Mouse (Mus musculus) embryonic facial prominence, embryonic 10.5 days (tissue): ENCODE measurements around the gene Actg1. TPM values are rescaled to one million over a fixed set of nuclear protein-coding genes. Genes with fewer than 3 reads are reported as not detected.

Experiments
- DNase-seq: peaks from one replicate; pipeline ENCODE4 v3.0.0-alpha.2; 2017; ENCODE audit warnings: low spot score
- H3K27ac ChIP-seq: fragments of 300-500 bp; sonication (generic); replicated peaks from 2 replicates; pipeline ENCODE4 v1.5.1; 2016; ENCODE audit warnings: mild to moderate bottlenecking
- H3K27me3 ChIP-seq: fragments of 300-500 bp; sonication (generic); replicated peaks from 2 replicates; pipeline ENCODE4 v1.6.1; 2016; ENCODE audit warnings: low read depth, mild to moderate bottlenecking; ENCODE audit not compliant: poor library complexity, severe bottlenecking
- H3K36me3 ChIP-seq: fragments of 300-500 bp; sonication (generic); replicated peaks from 2 replicates; pipeline ENCODE4 v1.6.1; 2016; ENCODE audit warnings: mild to moderate bottlenecking, moderate library complexity
- H3K4me1 ChIP-seq: fragments of 300-500 bp; sonication (generic); 2 replicates; pipeline ENCODE4 v1.6.1; 2016
- H3K4me3 ChIP-seq: fragments of 300-500 bp; sonication (generic); 2 replicates; pipeline ENCODE4 v1.5.1; 2016; ENCODE audit warnings: mild to moderate bottlenecking, moderate library complexity
- H3K9me3 ChIP-seq: fragments of 300-500 bp; sonication (generic); 2 replicates; pipeline ENCODE4 v1.6.1; 2016; ENCODE audit warnings: mild to moderate bottlenecking
- WGBS: fragments of 180-500 bp; shearing (Covaris S2); methylation state at CpG from one replicate; pipeline ENCODE4 v1.1.7; 2016; 5-methylcytosine and 5-hydroxymethylcytosine counted together
- polyA plus RNA-seq: library from polyadenylated mRNA; unstranded; fragments of >200 nt; fragmentation: Nextera tagmentation; extraction: Ambion mirVana; gene quantifications from 2 replicates; pipeline ENCODE4 v1.2.1, GENCODE M21; 2016

Gene Actg1
- polyA plus RNA-seq, 1 experiment from 2014 or later = 3,150 TPM

DNA sequence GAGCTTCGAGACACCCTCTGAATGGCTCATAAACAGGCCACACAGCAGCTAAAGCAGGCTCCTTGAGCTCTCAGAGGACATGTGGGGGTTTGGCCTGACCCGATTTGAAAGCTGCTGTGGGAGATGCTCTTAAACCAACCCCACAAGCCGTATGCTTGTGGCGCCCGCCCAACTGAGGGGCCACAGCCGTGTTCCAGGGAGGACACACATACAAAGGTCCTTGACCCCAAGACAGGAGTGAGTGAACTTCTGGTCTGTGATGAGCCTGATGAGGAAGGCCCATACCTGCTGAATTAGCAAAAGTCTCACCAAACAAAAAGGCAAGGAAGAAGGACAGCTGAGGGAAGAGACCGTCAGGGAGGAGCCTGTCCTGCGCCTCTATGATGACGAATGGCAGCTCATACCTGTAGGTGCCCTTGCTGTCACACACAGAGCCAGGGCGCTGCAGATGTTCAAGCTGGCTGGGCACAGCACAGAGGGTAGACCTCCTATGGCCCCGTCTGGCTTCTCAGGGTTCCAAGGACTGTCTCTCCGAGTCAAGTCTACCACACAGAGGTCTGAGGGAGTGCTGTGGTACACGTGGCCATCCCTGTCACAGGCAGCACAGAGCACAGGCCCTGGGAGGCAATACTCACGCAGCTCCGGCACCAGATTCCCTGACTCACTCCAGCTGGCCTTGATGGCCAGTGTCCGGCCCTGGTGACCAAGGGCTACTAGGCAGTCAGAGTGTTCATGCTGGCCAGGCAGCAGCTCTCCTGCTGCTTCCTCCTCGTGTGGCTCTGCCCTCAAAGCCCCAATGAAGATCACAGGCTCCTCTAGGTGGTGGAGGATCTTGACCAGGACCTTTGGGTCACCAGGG is 28.2 kb upstream of the Actg1 start:
- H3K36me3 ChIP-seq = peaks cover 77% of the 10 kb centered on the region
- DNase-seq = no peak
- 0 out of 2 replicates have a peak overlapping the region, but pooled peaks have one; percentile 95 for H3K4me3 ChIP-seq
- H3K27ac ChIP-seq = no peak overlapping the region; the same call in 1 of the 2 replicates
- peaks cover 28% of the 10 kb centered on the region for H3K4me1 ChIP-seq
- H3K27me3 ChIP-seq = no peaks in the 10 kb centered on the region
- 88% methylated on average over 17 of the region's 17 CpGs for WGBS
- H3K9me3 ChIP-seq = no peaks in the 10 kb centered on the region

DNA sequence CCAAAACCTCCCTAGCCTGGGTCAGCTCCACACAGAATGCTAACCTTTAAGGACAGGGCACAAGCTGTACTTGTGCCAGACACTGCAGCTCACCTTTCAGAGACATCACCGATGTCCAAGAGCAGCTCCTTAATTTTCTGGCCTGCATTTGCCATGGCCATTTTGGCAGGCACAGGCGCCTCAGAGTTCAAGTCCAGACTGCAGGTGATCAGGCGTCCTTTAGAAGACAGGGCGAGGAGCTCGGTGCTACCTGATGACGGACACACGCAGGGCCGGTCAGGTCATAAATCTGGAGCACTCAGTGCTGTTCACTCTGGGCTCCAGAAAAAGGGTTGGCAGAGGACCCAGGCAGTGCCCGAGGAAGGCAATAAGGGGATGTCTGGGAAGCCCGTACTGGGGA is 27.0 kb upstream of the Actg1 start:
- no peaks in the 10 kb centered on the region for H3K9me3 ChIP-seq
- H3K4me1 ChIP-seq = peaks cover 28% of the 10 kb centered on the region
- H3K4me3 ChIP-seq = no peak overlapping the region
- WGBS = 96% methylated on average over 10 of the region's 10 CpGs
- no peak for DNase-seq
- no peak overlapping the region for H3K27ac ChIP-seq
- no peaks in the 10 kb centered on the region for H3K27me3 ChIP-seq
- H3K36me3 ChIP-seq = peaks cover 77% of the 10 kb centered on the region

DNA sequence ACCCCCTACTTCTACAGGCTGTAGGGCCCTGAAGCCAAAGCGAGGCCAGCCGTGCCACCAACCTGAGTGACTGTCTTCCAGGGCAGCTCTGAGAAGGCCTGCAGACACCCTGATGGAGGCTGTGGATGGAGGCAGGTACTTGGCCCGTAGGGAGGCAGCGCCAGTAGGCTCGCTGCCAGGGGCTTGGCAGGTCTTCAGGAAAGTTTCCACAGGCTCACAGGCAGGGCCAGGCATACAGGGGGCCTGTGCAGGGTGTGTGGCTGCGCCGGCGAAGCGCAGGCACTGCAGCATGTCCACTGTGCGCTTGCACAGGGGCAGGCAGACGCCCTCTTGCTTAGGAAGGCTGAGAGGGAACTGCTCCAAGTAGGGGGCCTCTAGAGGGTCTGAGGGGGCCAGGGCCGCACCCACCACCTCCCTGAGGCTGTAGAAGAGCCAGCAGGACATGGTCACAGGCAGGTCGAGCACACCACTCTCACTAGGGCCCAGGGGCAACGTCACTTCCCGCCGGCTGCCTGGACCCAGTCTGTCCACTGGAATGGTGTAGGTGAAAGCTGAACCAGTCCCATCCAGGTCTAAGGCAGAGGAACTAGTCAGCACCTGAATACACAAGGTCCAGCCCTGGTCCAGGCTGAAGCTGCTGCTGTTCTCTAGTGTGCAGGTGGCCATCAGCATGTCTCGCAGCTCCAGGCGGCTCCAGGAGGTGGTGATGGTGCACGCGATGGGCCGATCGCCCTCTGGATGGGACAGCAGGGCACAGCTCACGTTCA is 25.7 kb upstream of the Actg1 start:
- WGBS = 91% methylated on average over 23 of the region's 23 CpGs

DNA sequence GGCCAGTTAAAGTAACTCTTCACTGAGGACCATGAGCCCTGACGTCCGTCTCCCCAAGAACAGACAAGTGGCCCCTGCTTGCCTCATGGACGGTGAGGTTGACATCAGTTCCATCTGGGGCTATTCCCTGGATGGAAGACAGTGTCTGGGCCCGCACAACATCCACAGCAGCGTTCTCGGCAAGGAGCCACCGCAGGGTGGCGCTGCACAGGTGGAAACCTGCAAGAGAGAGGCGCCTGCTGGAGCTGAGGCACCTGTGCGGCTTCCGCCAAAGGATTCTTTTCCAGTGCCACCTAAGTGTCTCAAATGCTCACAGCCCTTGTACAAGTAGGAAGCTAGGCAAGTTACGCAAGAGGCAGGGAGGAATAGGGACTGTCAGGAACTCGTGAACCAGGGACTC is 24.7 kb upstream of the Actg1 start:
- WGBS = 59% methylated on average over 13 of the region's 13 CpGs
- Histone ChIP-seq H3K4me1 (peaks cover 22% of the 10 kb centered on the region), H3K9me3 (no peaks in the 10 kb centered on the region), H3K27ac (no peak overlapping the region), H3K4me3 (no peak overlapping the region), H3K36me3 (peaks cover 89% of the 10 kb centered on the region), H3K27me3 (no peaks in the 10 kb centered on the region)
- no peak for DNase-seq

More for the DNA sequence above, 25.7 kb upstream of the Actg1 start:
- Histone ChIP-seq H3K36me3 (peaks cover 84% of the 10 kb centered on the region), H3K4me3 (peak overlapping the region; percentile 26; the same call in 1 of the 2 replicates), H3K27me3 (no peaks in the 10 kb centered on the region), H3K27ac (no peak overlapping the region), H3K9me3 (no peaks in the 10 kb centered on the region), H3K4me1 (peaks cover 30% of the 10 kb centered on the region)
- no peak for DNase-seq

DNA sequence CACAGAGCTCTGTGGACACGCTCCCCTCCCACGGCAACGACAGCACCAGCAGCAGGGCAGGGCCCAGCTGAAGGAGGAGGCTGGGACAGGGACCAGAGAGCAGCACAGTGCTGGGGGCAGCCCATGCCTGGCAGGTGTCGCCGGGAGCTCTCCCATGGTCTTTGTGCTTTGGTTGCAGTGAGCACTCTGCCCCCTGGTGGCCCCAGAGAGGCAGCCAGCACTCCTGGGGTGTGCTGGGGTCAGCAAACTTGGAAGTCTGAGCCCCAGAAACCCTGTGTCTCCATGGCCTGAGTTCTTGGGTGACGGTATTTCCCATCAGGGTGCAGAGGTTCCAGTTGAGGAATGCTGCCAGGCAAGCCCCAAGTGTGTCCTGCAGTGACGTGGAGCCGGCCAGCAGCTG is 21.3 kb upstream of the Actg1 start:
- H3K27me3 ChIP-seq = no peaks in the 10 kb centered on the region
- peak; percentile 78 for DNase-seq
- WGBS = 40% methylated on average over 8 of the region's 8 CpGs
- H3K4me3 ChIP-seq = no peak overlapping the region
- H3K9me3 ChIP-seq = no peaks in the 10 kb centered on the region
- peaks cover 62% of the 10 kb centered on the region for H3K36me3 ChIP-seq
- peaks cover 27% of the 10 kb centered on the region for H3K4me1 ChIP-seq
- peak overlapping the region; percentile 70 for H3K27ac ChIP-seq

DNA sequence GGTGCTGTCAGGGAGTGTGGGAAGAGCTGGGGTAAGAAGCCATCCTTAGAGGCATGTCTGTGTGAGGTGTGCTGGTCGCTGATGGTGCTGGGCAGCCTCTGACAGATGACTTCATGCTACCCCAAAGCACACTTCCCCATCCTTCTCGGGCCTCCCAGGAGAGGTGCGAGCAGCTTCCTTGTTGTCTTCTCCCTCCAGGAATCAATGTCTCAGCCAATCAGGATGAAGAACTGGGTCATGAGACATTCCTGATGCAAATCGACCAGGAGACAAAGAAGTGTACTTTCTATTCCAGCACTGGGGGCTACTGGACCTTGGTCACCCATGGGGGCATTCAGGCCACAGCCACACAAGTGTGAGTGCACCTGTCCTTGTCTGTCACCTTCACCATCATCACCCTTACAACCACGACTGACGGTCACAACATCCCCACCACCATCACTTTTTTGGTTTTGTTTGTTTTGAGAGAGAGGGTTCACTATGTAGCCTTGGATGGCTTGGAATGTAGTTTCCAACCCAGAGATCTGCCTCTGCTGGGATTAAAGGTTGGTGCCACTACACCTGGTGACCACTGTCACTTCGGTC is 18.2 kb upstream of the Actg1 start:
- 0 out of 2 replicates have a peak overlapping the region, but pooled peaks have one; percentile 16 for H3K27ac ChIP-seq
- no peaks in the 10 kb centered on the region for H3K9me3 ChIP-seq
- H3K27me3 ChIP-seq = no peaks in the 10 kb centered on the region
- 36% methylated on average over 7 of the region's 7 CpGs for WGBS
- peaks cover 30% of the 10 kb centered on the region for H3K36me3 ChIP-seq
- DNase-seq = no peak
- no peak overlapping the region for H3K4me3 ChIP-seq
- peaks cover 41% of the 10 kb centered on the region for H3K4me1 ChIP-seq

DNA sequence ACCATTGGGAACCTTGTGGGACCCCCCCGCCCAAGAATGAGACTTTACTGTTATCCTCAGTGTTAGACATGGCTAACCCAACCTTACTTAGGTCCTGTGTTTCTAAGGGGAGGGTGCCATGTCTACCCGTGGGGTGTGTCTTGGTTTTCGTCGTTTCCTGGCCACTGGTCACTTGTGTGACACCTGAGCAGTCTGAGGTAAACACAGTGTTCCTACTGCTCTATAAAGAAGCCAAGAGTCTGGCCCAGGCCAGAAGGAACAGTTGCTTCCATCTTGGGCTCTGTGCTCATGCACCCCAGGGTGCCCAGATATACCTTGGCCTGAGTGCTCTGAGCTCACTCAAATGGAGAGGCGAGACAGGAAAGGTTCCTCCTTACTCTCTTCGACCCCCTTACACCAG is 14.5 kb upstream of the Actg1 start:
- no peaks in the 10 kb centered on the region for H3K36me3 ChIP-seq
- WGBS = 86% methylated on average over 6 of the region's 6 CpGs
- H3K4me3 ChIP-seq = no peak overlapping the region
- H3K27ac ChIP-seq = no peak overlapping the region
- H3K27me3 ChIP-seq = no peaks in the 10 kb centered on the region
- peaks cover 67% of the 10 kb centered on the region for H3K4me1 ChIP-seq
- H3K9me3 ChIP-seq = no peaks in the 10 kb centered on the region
- no peak for DNase-seq

DNA sequence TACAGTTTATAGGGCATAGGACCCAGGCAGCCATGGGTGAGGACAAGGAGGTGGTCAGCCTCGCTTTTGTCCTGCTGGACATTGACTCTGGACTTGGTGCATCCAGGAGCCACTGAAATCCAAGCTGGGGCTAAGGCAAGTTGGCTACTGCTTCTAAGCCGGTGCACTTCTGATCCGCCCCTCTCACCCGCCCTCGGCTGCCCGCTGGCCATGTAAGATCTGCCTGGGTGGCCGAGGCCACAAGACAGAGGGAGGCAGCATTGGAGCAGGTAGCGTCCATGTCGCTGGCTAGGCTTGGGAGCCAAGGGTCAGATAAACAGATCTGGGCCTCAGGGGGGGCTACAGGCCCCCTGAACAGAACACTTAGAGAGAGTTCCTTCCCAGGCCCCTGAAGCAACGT is 13.0 kb upstream of the Actg1 start, which contains the start of gene Fscn2:
Gene Fscn2, plus strand, starts transcription at position 240 of the 400 bp plus-strand sequence.
- H3K36me3 ChIP-seq = no peaks in the 10 kb centered on the region
- peaks cover 60% of the 10 kb centered on the region for H3K4me1 ChIP-seq
- no peak for DNase-seq
- H3K4me3 ChIP-seq = 0 out of 2 replicates have a peak within 1 kb of the TSS, but pooled peaks have one; percentile 6
- H3K27ac ChIP-seq = peak within 1 kb of the TSS; percentile 41
- H3K9me3 ChIP-seq = no peaks in the 10 kb centered on the region
- H3K27me3 ChIP-seq = no peaks in the 10 kb centered on the region
- 63% methylated on average over 10 of the region's 10 CpGs for WGBS

DNA sequence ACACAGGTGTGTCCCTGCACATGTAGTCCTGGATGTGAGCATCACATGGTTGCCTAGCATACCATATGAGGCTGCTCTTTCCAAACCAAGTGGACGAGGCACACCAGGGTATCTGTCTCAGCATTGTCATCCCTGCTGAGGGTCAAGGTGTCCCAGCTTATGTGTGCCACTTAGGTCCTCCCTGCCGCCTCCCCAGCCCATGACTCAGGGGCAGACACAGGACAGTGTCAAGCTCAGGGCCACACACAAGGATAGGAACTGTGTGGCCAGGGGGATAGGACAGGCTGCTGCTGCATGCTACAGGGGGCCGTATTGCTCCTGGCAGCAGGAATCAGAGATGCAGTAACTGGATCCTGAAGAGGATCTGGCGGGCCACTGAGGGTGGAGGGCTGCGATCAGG is 12.4 kb upstream of the Actg1 start:
- peaks cover 57% of the 10 kb centered on the region for H3K4me1 ChIP-seq
- 73% methylated on average over 5 of the region's 5 CpGs for WGBS
- H3K27ac ChIP-seq = peak overlapping the region; percentile 41
- no peaks in the 10 kb centered on the region for H3K9me3 ChIP-seq
- H3K4me3 ChIP-seq = no peak overlapping the region
- DNase-seq = no peak
- no peaks in the 10 kb centered on the region for H3K36me3 ChIP-seq
- H3K27me3 ChIP-seq = no peaks in the 10 kb centered on the region

DNA sequence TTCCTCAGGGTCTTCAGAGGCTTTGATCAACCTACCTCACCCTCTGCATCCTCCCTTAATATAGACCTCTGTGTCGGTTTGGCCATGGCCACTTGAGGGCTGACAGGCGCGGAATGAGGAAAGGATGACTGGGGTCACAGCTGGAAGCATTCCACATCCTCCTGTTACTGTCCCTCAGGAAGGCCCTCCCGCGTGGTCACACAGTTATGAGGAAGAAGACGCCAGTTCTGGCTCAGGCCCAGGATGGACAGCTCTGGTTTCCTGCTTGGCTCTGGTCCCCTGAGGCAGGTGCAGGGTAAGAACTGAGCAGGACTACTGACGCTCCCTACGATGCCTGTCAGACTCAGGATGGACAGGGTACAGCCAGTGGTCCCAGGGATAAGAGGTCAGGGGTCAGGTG is 11.7 kb upstream of the Actg1 start:
- no peaks in the 10 kb centered on the region for H3K9me3 ChIP-seq
- H3K27ac ChIP-seq = 0 out of 2 replicates have a peak overlapping the region, but pooled peaks have one; percentile 41
- no peaks in the 10 kb centered on the region for H3K27me3 ChIP-seq
- 59% methylated on average over 8 of the region's 8 CpGs for WGBS
- H3K4me1 ChIP-seq = peaks cover 64% of the 10 kb centered on the region
- DNase-seq = no peak
- H3K4me3 ChIP-seq = no peak overlapping the region
- H3K36me3 ChIP-seq = no peaks in the 10 kb centered on the region

DNA sequence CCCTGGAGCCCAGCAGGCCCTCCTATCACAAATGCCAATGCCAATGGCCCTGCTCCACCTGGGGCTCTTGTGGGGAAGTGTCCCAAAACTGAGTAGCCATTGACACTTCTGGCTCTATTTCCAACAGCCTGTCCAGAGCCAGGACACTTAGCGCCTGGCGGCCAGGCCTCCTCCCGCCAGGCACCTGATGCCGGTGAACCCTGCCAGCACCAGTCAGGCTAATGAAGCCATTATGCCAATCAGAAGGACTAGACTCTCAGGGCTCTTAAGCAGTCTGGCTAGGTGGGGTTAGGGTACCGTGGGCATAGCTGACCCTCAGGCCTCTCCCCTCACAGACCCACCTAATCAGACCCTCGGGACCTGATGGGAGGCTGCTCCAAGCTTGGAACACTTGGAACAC is 11.0 kb upstream of the Actg1 start:
- H3K9me3 ChIP-seq = no peaks in the 10 kb centered on the region
- H3K4me1 ChIP-seq = peaks cover 65% of the 10 kb centered on the region
- no peaks in the 10 kb centered on the region for H3K27me3 ChIP-seq
- H3K4me3 ChIP-seq = no peak overlapping the region
- no peak for DNase-seq
- H3K36me3 ChIP-seq = no peaks in the 10 kb centered on the region
- WGBS = 88% methylated on average over 6 of the region's 6 CpGs
- no peak overlapping the region for H3K27ac ChIP-seq

DNA sequence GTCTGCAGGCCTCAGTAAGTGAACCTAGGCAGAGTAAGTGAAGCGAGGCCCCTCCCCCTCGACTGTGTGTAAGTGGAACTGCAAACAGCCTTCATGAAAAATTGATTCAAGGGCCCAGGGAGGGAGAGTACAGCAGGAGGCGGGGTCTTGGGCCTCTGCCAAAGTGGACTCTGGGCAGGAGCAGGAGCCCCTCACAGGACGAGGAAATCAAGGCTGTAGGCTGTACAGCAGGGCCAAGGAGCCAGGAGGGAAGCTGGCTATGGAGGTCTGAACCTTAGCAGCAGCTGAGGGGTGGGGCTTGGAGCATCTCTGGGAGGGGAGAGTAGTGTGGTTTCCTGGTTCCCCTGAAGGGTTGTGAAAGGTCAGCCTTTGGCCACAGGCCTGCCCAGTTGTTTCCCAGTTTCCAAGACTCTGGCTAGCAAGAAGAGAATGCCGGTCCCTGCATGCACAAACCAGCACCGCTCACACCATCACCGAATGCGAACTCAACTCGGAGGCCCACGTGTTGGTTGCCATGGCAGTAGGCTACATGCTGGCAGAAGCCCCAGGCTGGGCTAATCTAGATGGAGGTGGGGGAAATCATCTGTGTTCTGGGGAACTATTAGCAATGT is 9.6 kb upstream of the Actg1 start:
- Histone ChIP-seq H3K27me3 (0 out of 2 replicates have a peak, but pooled peaks cover 2% of the 10 kb centered on the region), H3K9me3 (no peaks in the 10 kb centered on the region), H3K4me1 (peaks cover 76% of the 10 kb centered on the region), H3K4me3 (peak overlapping the region; percentile 34), H3K36me3 (no peaks in the 10 kb centered on the region), H3K27ac (peak overlapping the region; percentile 86)
- WGBS = 21% methylated on average over 10 of the region's 10 CpGs
- DNase-seq = peak; percentile 71
